Mouse (Mus musculus) cerebellum, postnatal 10 days (tissue): ENCODE data around the gene Tex12.

Experiments used
- DNase-seq, 2 experiments: peaks; one replicate each; pipeline ENCODE4 v3.0.0; 2021; ENCODE audit warnings: mixed read lengths in 2 of 2

The Tex12 gene

DNA sequence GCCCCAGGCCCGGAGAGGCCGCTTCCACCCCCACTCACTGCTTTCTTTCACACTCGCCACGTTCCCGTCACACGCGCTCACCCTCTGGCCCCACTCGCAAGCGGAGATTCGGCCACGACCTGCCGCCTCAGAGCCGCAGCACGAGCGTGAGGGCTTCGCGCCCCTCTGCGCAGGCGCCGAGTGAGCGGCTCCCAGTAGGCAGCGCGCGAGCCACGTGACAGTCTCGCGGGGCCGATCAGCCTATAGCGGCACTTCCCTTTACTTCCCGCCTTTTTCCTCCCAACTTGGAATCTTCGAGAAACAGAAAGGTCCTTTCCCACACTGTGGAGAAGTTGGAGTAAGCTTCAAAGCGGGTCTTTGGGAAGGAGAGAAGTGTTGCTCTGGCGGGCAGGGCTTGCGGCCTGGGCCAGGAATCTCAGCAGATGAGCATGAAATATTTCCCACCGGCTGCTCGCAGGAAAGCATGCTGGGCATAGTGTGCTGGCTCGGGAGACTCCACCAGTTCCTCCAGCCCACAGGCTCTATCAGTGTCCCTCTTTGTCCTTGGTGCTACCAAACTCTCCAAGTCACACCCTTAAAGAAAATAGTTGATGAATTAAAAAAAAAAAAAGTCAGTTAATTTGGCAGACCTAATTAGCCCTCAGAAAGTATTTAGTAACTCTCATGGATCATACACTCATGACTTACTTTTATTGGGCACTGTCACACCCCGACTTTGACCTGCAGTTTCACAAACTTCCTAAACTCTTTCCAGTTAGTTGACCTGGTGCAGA, at the start of gene Tex12:
Gene Tex12 (minus strand): TSS at position 181 of the 773 bp plus-strand sequence.
- no peak for DNase-seq

DNA sequence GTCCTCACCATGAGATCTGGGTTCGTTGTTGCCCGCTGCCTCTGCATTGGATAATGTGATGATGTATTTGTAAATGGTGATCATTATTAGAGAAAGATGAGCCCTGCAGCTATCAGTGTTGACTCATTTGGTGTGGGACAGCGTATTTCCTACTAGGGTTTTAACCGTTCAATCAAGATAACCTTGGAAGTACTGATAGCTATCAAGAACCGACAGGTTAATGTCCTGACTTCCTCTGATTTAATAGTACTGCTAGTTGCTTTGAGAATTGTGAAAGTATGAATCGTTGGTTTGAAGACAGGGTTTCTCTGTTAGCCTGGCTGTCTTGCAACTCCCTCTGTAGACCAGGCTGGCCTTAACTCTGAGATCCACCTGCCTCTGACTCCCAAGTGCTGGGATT, 43.2 kb upstream of the Tex12 start:
- no peak for DNase-seq

DNA sequence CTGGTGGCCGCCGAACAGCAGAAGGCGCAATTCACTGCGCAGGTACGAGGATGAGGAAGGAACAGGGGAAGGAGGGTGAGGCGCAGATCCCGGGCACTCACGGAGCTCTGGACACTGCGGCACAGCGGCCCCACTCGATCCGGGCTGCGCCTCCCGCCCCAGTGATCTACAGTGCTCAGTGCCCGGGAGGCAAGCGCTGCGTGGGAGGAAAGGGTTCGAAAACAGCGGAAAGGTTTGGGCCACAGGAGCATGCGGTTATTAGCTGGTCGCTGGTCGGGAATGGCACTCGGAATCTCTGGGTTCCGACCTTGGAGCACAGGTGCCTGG, 42.8 kb upstream of the Tex12 start:
- no peak for DNase-seq

DNA sequence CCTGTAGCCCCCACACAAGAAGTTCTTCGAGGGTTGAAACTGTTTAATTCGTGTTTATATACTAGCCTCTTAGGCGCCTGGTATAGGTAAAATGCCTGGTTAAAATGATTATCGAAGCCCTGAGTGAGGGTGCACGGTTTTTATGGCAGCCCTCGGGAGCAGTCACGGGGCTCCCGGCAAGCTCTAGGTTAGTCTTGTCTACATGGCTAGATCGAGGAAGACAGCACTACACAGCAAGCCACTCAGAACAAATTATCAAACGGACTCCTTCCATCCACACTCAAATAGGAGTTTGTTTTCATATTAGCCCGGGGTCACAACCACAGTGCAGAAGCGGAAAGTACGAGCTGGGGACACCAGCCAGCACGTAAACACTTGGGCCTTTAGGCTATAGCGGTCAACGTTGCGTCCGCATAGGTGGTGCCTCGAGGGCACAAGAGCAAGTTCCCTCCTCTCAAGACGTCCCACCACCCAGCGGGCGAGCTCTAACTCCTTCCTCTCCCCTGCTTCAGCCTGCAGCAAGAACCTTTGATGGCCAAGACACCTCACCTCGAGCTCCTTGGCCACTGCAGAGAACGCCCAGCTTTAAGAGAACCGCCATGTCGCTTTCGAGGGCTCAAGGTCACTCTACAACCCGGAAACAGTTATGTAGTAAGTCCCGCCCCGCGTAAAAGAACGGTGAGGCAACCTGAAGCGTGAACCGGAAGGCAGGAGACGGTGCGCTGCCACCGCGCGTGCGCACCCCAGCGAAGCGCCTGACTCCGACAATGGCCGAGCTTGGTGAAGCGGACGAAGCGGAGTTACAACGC, 42.3 kb upstream of the Tex12 start, which contains the start of the genes Sdhd and Timm8b:
Gene Sdhd (minus strand): TSS at position 624 of the 809 bp plus-strand sequence.
Gene Timm8b (plus strand): TSS at position 722 of the 809 bp plus-strand sequence.
- DNase-seq, result peak; percentile 95 to 97

DNA sequence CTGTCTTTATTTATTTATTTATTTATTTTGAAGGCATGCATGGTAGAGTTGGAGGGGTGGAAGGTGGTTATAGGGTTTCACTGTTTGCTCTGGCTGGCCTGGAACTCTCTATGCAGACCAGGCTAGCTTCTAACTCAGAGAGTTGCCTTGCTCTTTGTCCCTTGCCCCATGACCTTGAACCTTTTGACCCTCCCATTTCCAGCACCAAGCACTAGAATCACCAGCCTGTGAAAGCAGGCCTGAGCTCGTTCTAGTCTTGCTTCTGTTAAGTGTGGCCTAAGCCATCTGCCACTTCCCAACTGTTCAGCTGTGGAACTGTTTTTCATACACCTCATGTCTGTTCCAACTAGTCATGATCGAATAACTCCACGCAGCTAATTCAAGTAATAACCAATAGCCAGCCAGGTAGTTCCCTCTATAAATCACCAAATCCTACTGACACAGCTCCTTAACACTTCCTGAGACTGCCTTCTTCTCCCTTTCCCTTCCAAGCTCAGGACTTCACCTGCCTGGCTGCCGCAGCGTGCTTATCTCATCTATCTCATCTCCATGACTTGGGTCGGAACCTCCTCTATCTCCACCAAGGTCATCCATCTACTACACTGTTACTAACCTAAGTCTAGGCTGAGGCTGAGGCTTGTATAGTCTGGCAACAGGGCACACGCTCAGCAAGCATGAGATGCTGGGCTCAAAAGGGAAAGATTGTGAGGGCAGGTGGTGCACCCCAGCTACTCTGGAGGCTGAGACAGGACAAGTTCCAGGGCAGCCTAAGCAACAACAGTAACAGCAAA, 41.1 kb upstream of the Tex12 start:
- DNase-seq, result no peak

DNA sequence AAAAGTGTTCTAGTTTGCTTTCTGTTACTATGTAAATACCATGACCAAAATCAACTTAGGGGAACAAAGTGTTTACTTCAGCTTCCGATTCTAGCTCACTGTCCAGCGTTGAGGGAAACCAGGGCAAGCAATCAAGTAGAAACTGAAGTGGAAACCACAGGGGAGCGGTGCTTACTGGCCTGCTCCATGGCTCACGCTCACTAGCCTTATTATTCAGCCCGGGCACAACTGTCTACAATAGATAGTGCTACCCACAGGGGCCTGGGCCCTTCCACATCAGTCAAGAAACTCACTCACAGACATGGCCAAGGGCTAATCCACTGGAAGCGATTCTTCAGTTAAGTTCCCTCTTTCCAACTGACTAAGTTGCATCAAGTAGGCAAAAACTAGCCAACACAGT, 40.4 kb upstream of the Tex12 start:
- no peak for DNase-seq

DNA sequence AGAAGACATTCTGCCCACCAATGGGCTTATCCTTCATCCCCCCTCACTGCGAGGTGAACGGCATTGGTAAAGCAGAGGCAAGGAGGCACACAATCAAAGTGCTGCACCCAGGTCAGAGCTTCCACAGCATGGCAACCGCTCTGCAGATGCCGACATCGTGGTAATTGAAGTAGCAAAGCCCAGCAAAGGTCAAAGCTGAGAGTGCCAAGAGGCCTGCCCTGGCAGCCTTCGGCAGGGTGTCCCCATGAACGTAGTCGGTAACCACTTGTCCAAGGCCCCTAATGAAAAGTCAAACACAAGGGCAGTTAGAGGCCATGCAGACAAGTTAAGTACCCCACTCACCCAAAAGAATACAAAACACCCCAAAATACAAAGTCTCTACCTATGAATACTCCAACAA, 35.8 kb upstream of the Tex12 start:
- DNase-seq, result no peak

DNA sequence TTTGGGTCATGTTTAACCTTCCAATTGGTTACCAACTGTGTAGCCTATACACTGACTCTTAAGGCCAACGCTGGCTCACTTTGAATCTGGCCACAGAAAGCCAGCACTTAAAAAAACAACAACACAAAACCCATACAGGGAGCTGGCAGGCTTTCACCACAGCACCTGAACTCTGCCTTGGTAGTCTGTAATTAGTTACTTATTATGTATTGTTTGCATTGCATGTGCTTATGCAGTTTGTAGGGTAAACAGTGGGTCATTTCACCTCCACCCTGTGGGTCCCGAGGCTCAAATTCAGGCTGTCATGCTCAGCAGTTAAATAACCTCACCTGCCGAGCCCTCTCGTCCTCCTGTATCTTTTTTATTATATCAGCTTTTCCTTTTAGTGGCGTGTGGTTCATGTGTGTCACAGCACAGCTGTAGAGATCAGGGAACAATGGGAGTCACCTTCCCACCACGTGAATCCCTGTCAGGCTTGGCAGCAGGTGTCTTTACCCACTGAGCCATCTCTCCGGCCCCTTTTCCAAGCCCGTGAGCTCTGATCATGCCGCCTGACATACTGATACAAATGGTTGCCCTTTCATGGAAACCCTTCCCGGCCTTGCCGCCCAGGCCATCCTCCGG, 33.8 kb upstream of the Tex12 start:
- DNase-seq, result no peak

DNA sequence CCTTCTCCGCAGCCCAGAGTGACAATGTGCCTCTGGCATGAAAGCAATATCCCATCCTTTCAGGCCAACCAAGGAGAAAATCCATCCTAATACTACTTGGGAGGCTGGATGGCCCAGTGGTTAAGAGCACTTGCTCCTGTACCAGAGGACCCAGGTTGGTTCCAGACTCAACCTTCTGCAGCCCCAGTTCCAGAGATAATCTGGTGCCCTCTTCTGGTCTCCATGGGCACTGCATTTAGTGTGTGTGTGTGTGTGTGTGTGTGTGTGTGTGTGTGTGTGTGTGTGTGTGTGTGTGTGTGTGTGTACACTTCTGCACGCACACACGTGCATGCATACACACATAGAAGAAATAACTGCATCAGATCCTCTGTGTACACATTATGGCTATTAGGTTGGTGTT, 32.4 kb upstream of the Tex12 start:
- DNase-seq, result peak; percentile 47 to 69

DNA sequence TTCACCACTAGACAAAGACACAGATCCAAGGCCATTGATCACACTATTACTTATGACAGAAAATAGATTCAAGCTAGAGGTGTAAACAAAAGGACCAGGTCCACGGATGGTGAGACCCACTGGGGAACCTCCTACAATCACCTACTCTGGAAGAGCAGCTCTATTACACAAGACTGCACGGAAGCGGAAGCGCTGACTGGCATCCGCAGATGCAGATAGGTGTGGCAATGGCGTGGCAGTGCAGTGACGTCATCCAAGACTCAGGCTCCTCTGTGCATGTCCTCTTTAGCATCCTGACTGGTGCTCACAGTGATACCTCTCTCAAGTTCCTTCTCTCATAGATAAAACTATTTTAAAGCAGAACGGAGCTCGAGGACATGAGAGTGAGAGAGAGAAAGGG, 31.8 kb upstream of the Tex12 start:
- no peak for DNase-seq

DNA sequence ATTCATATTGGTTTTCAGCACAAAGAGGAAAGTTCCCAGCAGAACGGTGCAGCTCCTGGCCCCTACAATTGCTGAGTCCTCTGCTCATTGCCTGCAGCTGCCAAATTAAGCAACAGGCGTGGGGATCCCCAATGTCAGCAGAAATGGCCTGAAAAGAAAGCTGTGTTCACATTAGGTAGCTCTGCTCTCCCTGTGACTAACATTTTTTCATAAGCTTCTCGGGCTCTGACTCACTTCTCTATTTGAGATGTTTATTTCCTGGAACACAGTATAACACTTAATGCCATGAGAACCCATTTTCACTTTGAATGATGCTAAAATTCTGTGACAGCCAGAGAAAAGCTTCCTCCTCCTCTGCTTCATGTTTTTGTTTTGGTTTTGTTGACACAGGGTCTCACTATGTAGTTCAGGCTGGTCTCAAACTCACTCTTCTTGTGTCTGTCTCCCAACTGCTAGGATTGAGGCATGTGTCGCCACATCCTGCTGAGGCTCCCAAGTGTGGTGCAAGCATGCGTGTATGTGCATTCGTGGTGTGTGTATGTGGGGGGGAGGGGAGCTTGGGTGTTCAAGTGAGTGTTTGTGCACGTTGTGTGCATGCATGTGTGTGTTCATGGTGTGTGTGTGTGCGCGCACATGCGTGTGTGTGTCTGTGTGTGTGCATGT, 29.9 kb upstream of the Tex12 start:
- DNase-seq, result no peak

DNA sequence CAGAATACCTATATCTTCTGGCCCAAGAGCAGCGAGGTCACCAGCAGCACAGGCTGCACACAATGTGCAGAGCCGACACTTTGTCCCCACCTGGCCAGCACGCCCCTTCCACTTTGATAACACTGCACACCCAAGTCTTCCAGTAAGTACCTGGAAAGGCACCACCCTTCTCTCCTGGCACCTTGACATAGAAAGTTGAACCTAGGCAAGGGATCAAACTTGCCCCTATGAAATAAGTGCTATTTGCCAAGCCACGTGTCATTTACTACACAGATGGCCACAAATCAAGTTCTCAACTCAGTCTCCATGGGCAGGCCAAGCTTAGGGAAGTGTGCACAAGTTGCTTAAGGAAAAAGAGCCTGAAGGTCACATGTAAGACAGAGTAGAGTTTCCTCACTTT, 25.8 kb upstream of the Tex12 start:
- DNase-seq, result no peak

DNA sequence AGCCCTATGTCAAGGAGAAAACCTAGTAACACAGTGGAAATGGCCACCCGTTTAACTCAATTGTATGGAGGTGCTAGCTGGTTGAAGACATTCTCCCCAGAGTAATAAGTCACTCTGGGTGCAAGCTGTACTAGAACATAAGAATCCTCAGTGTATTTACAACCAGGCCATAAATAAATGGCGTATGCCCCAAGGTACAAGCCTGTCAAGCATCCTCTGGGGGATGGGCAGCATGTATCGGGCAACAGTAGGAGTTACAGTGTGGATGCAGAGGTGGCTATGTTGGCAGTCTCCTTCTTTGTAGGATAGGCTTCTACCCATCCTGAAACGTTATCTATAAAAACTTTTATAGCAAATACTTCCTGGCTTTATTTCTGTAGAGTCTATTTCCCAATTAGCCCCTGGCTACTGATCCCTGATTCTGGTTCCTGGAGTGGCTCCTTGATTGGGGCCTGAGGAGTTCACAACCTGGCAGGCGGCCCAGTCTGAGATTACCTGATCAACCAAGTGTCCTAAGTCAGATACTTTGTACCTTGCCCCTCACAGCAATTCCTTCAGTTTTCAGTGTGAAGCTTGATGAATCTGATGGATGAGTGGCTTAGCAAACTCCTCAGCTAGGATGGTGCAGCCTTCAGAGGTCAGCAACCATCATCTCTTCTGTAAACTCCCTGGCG, 24.2 kb upstream of the Tex12 start:
- DNase-seq, result no peak

DNA sequence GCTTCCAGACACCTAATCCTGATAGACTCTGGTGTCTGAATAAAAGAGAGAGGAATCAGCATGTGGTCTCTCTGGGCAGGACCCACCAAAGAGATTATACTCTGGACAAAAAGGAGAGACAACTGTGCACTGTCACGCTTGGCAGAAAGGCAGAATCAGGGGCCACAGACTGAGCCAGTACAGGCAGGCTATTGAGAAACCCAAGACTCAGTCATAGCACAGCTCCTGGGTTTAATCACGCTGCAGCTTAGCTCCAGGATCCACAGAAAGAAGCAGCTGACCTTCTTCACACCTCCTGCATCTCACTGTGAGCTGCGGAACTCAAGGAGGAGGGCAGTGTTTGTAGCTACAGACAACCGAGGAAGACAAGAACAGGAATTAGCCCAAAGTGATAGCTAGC, 19.2 kb upstream of the Tex12 start:
- DNase-seq, result no peak

DNA sequence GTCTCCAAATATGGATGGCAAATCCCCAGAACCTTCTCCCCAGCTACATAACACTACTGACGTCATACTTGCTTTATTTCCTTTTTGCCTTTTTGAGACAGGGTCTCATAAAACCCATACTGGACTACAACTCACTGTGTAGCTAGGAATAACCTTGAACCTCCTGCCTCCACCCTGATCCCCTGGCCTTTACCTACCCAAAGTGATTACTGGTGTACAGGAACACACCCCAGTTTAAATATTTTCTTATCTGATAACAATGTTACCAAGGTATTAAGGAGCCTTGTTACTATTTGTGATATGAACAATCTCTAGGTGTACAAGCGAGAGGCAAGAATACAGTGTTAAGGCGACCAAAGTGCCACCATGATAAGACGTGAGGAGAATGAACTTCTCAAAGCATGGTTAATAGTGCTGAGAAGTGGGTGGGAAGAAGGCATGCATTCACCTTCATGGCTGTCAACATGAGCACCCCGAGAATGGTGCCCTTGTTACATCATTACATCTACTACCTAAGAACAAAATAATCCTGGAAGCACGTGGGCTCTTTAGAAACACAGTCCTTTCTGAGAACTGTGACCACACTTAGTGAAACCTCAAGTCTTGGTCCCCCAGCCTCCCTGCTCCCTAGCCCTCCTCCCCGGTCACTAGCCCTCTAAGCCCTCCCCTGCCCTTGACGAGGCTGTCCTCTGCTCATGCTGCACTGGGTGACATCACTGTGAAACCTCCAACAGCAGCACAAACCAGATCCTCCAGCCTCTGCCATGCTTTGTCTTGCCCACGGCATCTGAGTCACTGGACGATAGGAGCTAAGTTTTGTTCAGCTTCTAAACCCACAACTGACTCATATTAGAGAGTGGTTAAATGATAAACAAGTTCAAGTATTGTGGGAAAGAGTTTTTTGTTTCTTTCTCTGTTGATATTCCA, 8.7 kb upstream of the Tex12 start:
- no peak for DNase-seq

DNA sequence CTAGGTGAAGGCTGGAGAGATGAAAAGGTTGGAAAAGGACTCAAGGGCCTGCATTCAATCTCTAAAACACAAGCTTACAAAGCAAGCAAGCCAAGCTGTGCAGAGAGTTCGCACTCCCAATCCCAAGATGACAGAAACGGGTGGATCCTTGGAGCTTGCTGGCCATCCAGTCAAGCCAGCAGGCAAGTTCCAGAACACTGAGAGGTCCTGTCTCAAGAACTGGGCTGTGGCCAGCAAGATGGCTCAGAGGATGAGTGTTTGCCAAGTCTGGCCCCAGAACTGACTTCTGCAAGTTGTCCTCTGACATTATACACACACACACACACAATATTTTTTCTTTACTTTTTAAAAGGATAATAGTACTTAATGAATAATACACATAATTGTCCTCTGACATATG, 6.8 kb upstream of the Tex12 start:
- peak in 1 of 2 experiments; percentile 7 for DNase-seq

DNA sequence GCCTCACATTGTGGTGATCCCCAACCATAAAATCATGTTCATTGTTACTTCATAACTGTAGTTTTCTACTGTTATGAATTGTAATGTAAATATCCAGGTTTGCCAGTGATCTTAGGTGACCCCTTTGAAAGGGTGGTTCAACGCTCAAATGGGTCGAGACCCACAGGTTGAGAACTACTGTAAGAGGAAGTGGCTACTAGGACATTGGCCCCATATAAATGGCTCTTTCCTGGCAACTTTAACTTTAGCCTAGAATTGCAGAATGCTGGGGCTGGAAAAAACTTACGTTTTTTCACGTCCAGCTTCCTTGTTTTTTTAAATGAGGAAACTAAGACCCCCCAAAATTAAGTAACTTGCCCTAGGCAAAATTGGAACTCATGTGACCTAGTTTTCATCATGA, 6.2 kb upstream of the Tex12 start:
- DNase-seq, result no peak

DNA sequence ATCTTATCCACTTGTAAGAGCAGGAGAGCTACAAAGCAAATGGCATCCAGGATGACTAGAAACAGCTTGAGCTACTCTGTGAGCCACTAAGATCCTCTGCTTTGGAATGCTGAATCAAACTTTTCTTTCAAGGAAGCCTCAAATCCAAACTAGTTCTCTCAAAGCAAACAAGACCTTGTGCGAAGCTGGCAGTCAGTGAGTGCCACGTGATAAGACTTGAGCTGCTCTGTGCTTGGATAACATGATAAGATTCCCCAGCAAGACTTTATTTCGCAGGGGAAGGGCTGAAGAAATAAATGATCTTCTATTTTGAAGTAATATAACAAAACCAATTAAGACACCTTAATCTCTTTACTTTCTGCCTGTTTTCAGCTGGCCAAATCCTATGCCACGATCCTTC, 4.8 kb upstream of the Tex12 start:
- DNase-seq, result no peak

DNA sequence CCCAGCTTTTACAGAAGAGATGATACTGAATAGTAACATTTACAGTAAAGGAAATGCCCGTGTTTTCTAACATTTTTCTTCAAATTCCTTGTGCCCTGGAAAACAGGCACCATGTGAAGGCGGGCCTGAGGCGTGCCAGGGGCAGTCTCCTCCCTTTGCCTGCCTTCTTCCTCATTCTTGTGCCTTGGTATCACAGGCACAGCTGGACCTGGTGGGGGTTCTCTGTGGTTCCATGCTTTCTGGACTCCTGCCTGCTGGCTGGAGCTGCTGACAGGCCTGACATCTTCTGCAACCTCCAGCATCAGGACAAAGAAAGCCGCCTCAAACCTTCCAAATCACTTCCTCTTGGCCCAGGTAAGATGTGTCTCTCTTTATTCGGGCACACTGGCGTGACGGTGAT, 4.0 kb upstream of the Tex12 start:
- DNase-seq, result peak; percentile 72 to 80

DNA sequence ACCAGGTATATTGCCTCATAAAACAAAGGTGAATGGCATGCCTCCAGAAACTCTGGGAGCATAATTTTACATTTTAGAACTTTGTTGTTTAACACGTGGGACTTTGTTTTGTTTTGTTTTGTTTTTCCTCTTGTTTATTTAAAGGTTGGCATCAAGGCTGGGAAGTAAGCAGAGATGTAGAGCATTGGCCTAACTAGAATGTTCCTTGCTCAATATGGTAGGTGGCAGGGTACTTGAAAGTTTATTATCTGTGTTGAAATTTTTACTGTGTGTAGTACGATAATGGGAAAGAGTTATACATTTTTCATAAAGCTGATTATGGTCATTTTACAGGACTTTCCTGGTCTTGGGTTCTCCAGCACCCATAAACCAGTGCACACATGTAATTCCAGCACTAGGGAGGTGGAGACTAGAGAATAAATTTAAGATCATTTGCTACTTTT, 814 bp upstream of the Tex12 start:
- no peak for DNase-seq

DNA sequence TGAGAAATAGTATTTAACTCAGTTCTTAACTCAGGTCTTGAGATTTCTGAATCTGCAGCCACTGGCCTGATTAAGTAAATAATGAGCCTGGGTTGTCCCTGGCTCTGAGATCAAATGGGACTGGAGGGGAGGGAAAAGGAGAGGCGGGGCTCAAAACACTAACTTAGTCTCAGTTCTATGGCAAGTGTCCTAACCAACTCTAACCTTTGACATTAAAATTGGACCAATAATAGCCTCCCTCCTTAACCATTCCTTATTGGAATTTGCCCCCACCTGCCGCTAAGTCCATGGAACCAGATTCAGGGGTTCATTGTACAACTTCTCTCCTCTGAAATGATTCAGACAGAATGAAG, 6.1 kb downstream of the Tex12 start, which contains the start of gene Bco2:
Gene Bco2 (minus strand): TSS at position 88 of the 353 bp plus-strand sequence.
- no peak for DNase-seq
